Mouse (Mus musculus): ENCODE measurements around the gene Zbtb7a. TPM values are rescaled to one million over a fixed set of nuclear protein-coding genes. Genes with fewer than 3 reads are reported as not detected.

The Zbtb7a gene
- total and polyA plus RNA-seq, 2 experiments from 2014 or later = 32.3 to 57.8 TPM

- Histone ChIP-seq H3K4me3 (ENCODE audit: low read depth, low read length) (peak within 1 kb of the TSS; percentile 62), H3K27me3 (ENCODE audit: control insufficient read depth, insufficient read depth, low read length) (no peaks in the 10 kb centered on the region), H3K4me1 (ENCODE audit: control insufficient read depth, insufficient read depth) (peaks cover 21% of the 10 kb centered on the region), H3K36me3 (replicated peaks; ENCODE audit: control insufficient read depth, insufficient read depth, low read length) (peaks cover 60% of the 10 kb centered on the region), H3K9me3 (replicated peaks; ENCODE audit: control insufficient read depth, low read length) (no peaks in the 10 kb centered on the region), H3K27ac (ENCODE audit: low read depth) (peak within 1 kb of the TSS; percentile 90), H3K9ac (replicated peaks; ENCODE audit: low read depth, low read length) (peak within 1 kb of the TSS; percentile 63), H3K4me2 (ENCODE audit: low read depth, low read length) (peak within 1 kb of the TSS; percentile 58)
- TF ChIP-seq EP300 (IDR thresholded peaks at IDR 0.05; ENCODE audit: low read depth) (peak; percentile 90), CTCF (IDR thresholded peaks at IDR 0.05; ENCODE audit: low read depth) (no peak)
- ATAC-seq (ENCODE audit: insufficient read depth, low read depth) (peak; percentile 92), DNase-seq (ENCODE audit: low spot score) (peak; percentile 100)
- WGBS = 5% methylated on average over 53 of the region's 53 CpGs
These were observed 47.6 kb downstream of the Zbtb7a start, which contains the start of gene Dapk3 for GRCm38 (mm10) chr10:81182336-81183333. Dapk3 (plus strand) TSS chr10:81183005.

GRCm38 (mm10) chr10:81183805-81184204 lies 48.8 kb downstream of the Zbtb7a start, which contains the start of gene 4930442H23Rik:
4930442H23Rik (minus strand) TSS chr10:81183849.
- peaks cover 14% of the 10 kb centered on the region for H3K4me1 ChIP-seq (ENCODE audit: control insufficient read depth, insufficient read depth)
- H3K9ac ChIP-seq (replicated peaks; ENCODE audit: low read depth, low read length) = peak within 1 kb of the TSS; percentile 63
- H3K4me2 ChIP-seq (ENCODE audit: low read depth, low read length) = peak within 1 kb of the TSS; percentile 58
- ATAC-seq (ENCODE audit: insufficient read depth, low read depth) = no peak
- H3K27me3 ChIP-seq (ENCODE audit: control insufficient read depth, insufficient read depth, low read length) = no peaks in the 10 kb centered on the region
- H3K9me3 ChIP-seq (replicated peaks; ENCODE audit: control insufficient read depth, low read length) = no peaks in the 10 kb centered on the region
- peak within 1 kb of the TSS; percentile 90 for H3K27ac ChIP-seq (ENCODE audit: low read depth)
- WGBS = 71% methylated on average over 5 of the region's 5 CpGs
- DNase-seq (ENCODE audit: low spot score) = no peak
- TF ChIP-seq EP300 (IDR thresholded peaks at IDR 0.05; ENCODE audit: low read depth) (no peak), CTCF (IDR thresholded peaks at IDR 0.05; ENCODE audit: low read depth) (no peak)
- H3K4me3 ChIP-seq (ENCODE audit: low read depth, low read length) = peak within 1 kb of the TSS; percentile 62
- H3K36me3 ChIP-seq (replicated peaks; ENCODE audit: control insufficient read depth, insufficient read depth, low read length) = peaks cover 57% of the 10 kb centered on the region

- Histone ChIP-seq H3K27ac (ENCODE audit: low read depth) (peak overlapping the region; percentile 90), H3K9me3 (replicated peaks; ENCODE audit: control insufficient read depth, low read length) (no peaks in the 10 kb centered on the region), H3K4me1 (ENCODE audit: control insufficient read depth, insufficient read depth) (peaks cover 14% of the 10 kb centered on the region), H3K36me3 (replicated peaks; ENCODE audit: control insufficient read depth, insufficient read depth, low read length) (peaks cover 49% of the 10 kb centered on the region), H3K4me3 (ENCODE audit: low read depth, low read length) (no peak overlapping the region), H3K4me2 (ENCODE audit: low read depth, low read length) (no peak overlapping the region), H3K27me3 (ENCODE audit: control insufficient read depth, insufficient read depth, low read length) (no peaks in the 10 kb centered on the region), H3K9ac (replicated peaks; ENCODE audit: low read depth, low read length) (no peak overlapping the region)
- ATAC-seq (ENCODE audit: insufficient read depth, low read depth) (no peak), DNase-seq (ENCODE audit: low spot score) (peak; percentile 41)
- TF ChIP-seq CTCF (IDR thresholded peaks at IDR 0.05; ENCODE audit: low read depth) = no peak
- TF ChIP-seq EP300 (IDR thresholded peaks at IDR 0.05; ENCODE audit: low read depth) = peak; percentile 27; the same call in 1 of the 2 replicates
- 9% methylated on average over 4 of the region's 4 CpGs for WGBS
These were observed 49.7 kb downstream of the Zbtb7a start for GRCm38 (mm10) chr10:81184765-81185164.

GRCm38 (mm10) chr10:81187161-81187560 lies 52.1 kb downstream of the Zbtb7a start:
- ATAC-seq (ENCODE audit: insufficient read depth, low read depth) (no peak), DNase-seq (ENCODE audit: low spot score) (no peak)
- Histone ChIP-seq H3K27me3 (ENCODE audit: control insufficient read depth, insufficient read depth, low read length) (no peaks in the 10 kb centered on the region), H3K4me1 (ENCODE audit: control insufficient read depth, insufficient read depth) (peaks cover 21% of the 10 kb centered on the region), H3K36me3 (replicated peaks; ENCODE audit: control insufficient read depth, insufficient read depth, low read length) (peaks cover 25% of the 10 kb centered on the region), H3K27ac (ENCODE audit: low read depth) (no peak overlapping the region), H3K9me3 (replicated peaks; ENCODE audit: control insufficient read depth, low read length) (no peaks in the 10 kb centered on the region), H3K4me2 (ENCODE audit: low read depth, low read length) (no peak overlapping the region), H3K4me3 (ENCODE audit: low read depth, low read length) (no peak overlapping the region), H3K9ac (replicated peaks; ENCODE audit: low read depth, low read length) (no peak overlapping the region)
- TF ChIP-seq CTCF (IDR thresholded peaks at IDR 0.05; ENCODE audit: low read depth) (no peak), EP300 (IDR thresholded peaks at IDR 0.05; ENCODE audit: low read depth) (no peak)
- 92% methylated on average over 9 of the region's 9 CpGs for WGBS

GRCm38 (mm10) chr10:81189821-81190220 lies 54.8 kb downstream of the Zbtb7a start:
- Histone ChIP-seq H3K4me2 (ENCODE audit: low read depth, low read length) (no peak overlapping the region), H3K9ac (replicated peaks; ENCODE audit: low read depth, low read length) (no peak overlapping the region), H3K9me3 (replicated peaks; ENCODE audit: control insufficient read depth, low read length) (no peaks in the 10 kb centered on the region), H3K36me3 (replicated peaks; ENCODE audit: control insufficient read depth, insufficient read depth, low read length) (peaks cover 23% of the 10 kb centered on the region; the same call in 1 of the 2 replicates), H3K27me3 (ENCODE audit: control insufficient read depth, insufficient read depth, low read length) (no peaks in the 10 kb centered on the region), H3K27ac (ENCODE audit: low read depth) (no peak overlapping the region), H3K4me1 (ENCODE audit: control insufficient read depth, insufficient read depth) (peaks cover 20% of the 10 kb centered on the region; the same call in 1 of the 2 replicates), H3K4me3 (ENCODE audit: low read depth, low read length) (no peak overlapping the region)
- no peak for ATAC-seq (ENCODE audit: insufficient read depth, low read depth)
- 85% methylated on average over 26 of the region's 26 CpGs for WGBS
- DNase-seq (ENCODE audit: low spot score) = no peak
- TF ChIP-seq EP300 (IDR thresholded peaks at IDR 0.05; ENCODE audit: low read depth) (no peak), CTCF (IDR thresholded peaks at IDR 0.05; ENCODE audit: low read depth) (no peak)

Data from heart, postnatal 0 days (tissue).